Mouse (Mus musculus) neural tube, embryonic 11.5 days (tissue): ENCODE data around the gene Patl2. TPM values are rescaled to one million over a fixed set of nuclear protein-coding genes. Genes with fewer than 3 reads are reported as not detected.

Experiments
- ATAC-seq: fragments of 200-750 bp; cut with Nextera tagmentation; 2 replicates; pipeline ENCODE4 v1.8.0; 2017; ENCODE audit warnings: moderate number of reproducible peaks, mild to moderate bottlenecking, moderate TSS enrichment, moderate library complexity; ENCODE audit not compliant: insufficient read depth, low FRiP score, low TSS enrichment
- DNase-seq: peaks from one replicate; pipeline ENCODE4 v3.0.0-alpha.2; 2015; ENCODE audit warnings: low spot score
- H3K27ac ChIP-seq: fragments of 300-500 bp; sonication (generic); 2 replicates; pipeline ENCODE4 v1.5.1; 2014; ENCODE audit warnings: low read depth, mild to moderate bottlenecking, low read length
- H3K27me3 ChIP-seq: fragments of 300-500 bp; sonication (generic); 2 replicates; pipeline ENCODE4 v1.6.1; 2014; ENCODE audit warnings: mild to moderate bottlenecking, low read length, mixed read lengths; ENCODE audit not compliant: control insufficient read depth, insufficient read depth
- H3K36me3 ChIP-seq: fragments of 300-500 bp; sonication (generic); 2 replicates; pipeline ENCODE4 v1.6.1; 2014; ENCODE audit warnings: mild to moderate bottlenecking, low read length, moderate library complexity, mixed read lengths; ENCODE audit not compliant: control insufficient read depth, insufficient read depth
- H3K4me1 ChIP-seq: fragments of 300-500 bp; sonication (generic); 2 replicates; pipeline ENCODE4 v1.6.1; 2014; ENCODE audit warnings: low read length, mixed read lengths; ENCODE audit not compliant: control insufficient read depth, insufficient read depth
- H3K4me2 ChIP-seq: fragments of 300-500 bp; sonication (generic); 2 replicates; pipeline ENCODE4 v1.6.1; 2014; ENCODE audit warnings: low read depth, mild to moderate bottlenecking, moderate library complexity
- H3K4me3 ChIP-seq: fragments of 300-500 bp; sonication (generic); 2 replicates; pipeline ENCODE4 v1.5.1; 2014; ENCODE audit warnings: low read depth, low read length
- H3K9ac ChIP-seq: fragments of 300-500 bp; sonication (generic); 2 replicates; pipeline ENCODE4 v1.6.1; 2014; ENCODE audit warnings: mild to moderate bottlenecking, low read length
- H3K9me3 ChIP-seq: fragments of 300-500 bp; sonication (generic); 2 replicates; pipeline ENCODE4 v1.6.1; 2016; ENCODE audit warnings: low read length; ENCODE audit not compliant: control insufficient read depth
- WGBS: fragments of 180-500 bp; shearing (Covaris S2); extraction: QIAGEN DNeasy Blood & Tissue Kit; methylation state at CpG from one replicate; pipeline ENCODE4 v1.1.7; 2014; 5-methylcytosine and 5-hydroxymethylcytosine counted together
- polyA plus RNA-seq: library from polyadenylated mRNA; unstranded; fragments of >200 nt; fragmentation: Nextera tagmentation; extraction: Ambion mirVana; gene quantifications from 2 replicates; pipeline ENCODE4 v1.2.1, GENCODE M21; 2014

Patl2 gene
- polyA plus RNA-seq, 1 experiment from 2014 or later = not detected

- Histone ChIP-seq H3K4me3 (no peak overlapping the region), H3K4me1 (no peaks in the 10 kb centered on the region), H3K36me3 (no peaks in the 10 kb centered on the region), H3K27ac (no peak overlapping the region), H3K9me3 (no peaks in the 10 kb centered on the region), H3K27me3 (no peaks in the 10 kb centered on the region), H3K9ac (no peak overlapping the region), H3K4me2 (no peak overlapping the region)
- ATAC-seq (no peak), DNase-seq (no peak)
- WGBS = 88% methylated on average over 3 of the region's 3 CpGs
Measured at GRCm38 (mm10) chr2:122152850-122153249, 33.1 kb downstream of the Patl2 start.

DNA sequence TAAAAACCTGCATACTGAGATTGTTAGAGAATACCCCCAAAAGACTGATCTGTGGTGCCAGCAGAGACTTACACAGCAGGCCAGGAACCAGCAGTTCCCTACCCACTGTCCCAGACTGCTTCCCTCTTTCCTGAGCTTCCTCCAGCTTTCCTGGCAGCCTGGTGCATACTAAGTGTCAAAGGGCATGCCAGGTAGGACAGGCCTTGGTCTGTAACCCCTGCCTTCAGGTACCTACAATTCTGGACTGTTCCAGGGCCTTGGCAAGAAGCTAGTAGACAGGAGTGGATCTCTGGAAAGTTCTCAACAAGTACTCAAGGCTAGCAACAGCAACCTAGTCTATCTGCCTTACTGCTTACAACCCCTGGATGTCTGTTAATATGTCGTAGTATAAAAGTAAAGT, 34.8 kb downstream of the Patl2 start:
- H3K27ac ChIP-seq = no peak overlapping the region
- H3K4me2 ChIP-seq = no peak overlapping the region
- H3K4me3 ChIP-seq = no peak overlapping the region
- H3K4me1 ChIP-seq = no peaks in the 10 kb centered on the region
- no peak for DNase-seq
- 94% methylated on average over 1 of the region's 1 CpGs for WGBS
- no peak overlapping the region for H3K9ac ChIP-seq
- H3K9me3 ChIP-seq = no peaks in the 10 kb centered on the region
- no peaks in the 10 kb centered on the region for H3K36me3 ChIP-seq
- ATAC-seq = no peak
- H3K27me3 ChIP-seq = no peaks in the 10 kb centered on the region

DNA sequence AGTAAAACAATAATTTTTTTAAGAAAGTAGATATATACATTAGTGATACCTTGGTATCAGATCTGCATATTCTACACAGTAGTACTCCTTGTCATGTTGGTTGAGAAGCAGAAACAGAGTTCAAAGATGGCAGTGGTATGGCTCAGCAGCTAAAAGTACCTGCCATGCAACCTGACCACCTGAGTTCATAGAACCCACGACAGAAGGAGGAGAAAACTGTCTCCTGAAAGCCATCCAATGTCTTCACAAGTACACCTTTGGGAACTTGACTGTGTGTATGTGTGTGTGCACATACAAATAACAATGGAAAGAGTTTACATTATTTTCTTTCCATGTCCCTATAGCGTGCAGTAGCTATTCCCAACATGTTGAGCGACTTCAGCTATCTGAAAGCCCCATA, 36.3 kb downstream of the Patl2 start:
- Histone ChIP-seq H3K27ac (no peak overlapping the region), H3K36me3 (no peaks in the 10 kb centered on the region), H3K4me3 (no peak overlapping the region), H3K27me3 (no peaks in the 10 kb centered on the region), H3K4me1 (no peaks in the 10 kb centered on the region), H3K4me2 (no peak overlapping the region), H3K9me3 (no peaks in the 10 kb centered on the region), H3K9ac (no peak overlapping the region)
- DNase-seq (no peak), ATAC-seq (no peak)
- WGBS = 88% methylated on average over 3 of the region's 3 CpGs

DNA sequence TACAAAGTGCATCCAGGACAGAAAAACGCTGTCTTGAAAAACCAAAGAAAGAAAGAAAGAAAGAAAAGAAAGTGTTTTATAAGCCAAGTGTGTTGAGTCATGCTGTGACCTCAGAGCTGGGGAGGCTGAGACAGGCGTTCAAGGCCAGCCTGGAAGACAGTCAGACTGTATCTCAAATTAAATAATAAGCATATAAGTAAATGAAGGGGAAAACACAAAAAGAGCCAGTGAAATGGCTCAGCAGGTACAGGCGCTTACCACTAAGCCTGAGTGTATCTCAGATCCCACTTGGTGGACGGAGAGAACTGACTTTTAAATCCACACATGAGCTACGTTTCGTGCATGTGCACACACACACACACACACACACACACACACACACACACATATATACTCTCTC, 36.7 kb downstream of the Patl2 start:
- no peak overlapping the region for H3K27ac ChIP-seq
- no peaks in the 10 kb centered on the region for H3K36me3 ChIP-seq
- H3K9me3 ChIP-seq = no peaks in the 10 kb centered on the region
- H3K27me3 ChIP-seq = no peaks in the 10 kb centered on the region
- 95% methylated on average over 6 of the region's 6 CpGs for WGBS
- no peak overlapping the region for H3K9ac ChIP-seq
- H3K4me2 ChIP-seq = no peak overlapping the region
- H3K4me1 ChIP-seq = no peaks in the 10 kb centered on the region
- DNase-seq (no peak), ATAC-seq (no peak)
- H3K4me3 ChIP-seq = no peak overlapping the region

- peak; percentile 25 for DNase-seq
- no peak for ATAC-seq
- H3K9ac ChIP-seq = peak overlapping the region; percentile 73
- peak overlapping the region; percentile 60 for H3K4me3 ChIP-seq
- no peaks in the 10 kb centered on the region for H3K9me3 ChIP-seq
- no peaks in the 10 kb centered on the region for H3K36me3 ChIP-seq
- H3K4me2 ChIP-seq = peak overlapping the region; percentile 67
- 35% methylated on average over 18 of the region's 18 CpGs for WGBS
- H3K27ac ChIP-seq = no peak overlapping the region
- no peaks in the 10 kb centered on the region for H3K4me1 ChIP-seq
- H3K27me3 ChIP-seq = no peaks in the 10 kb centered on the region
Measured at GRCm38 (mm10) chr2:122148242-122148917, 37.6 kb downstream of the Patl2 start.

DNA sequence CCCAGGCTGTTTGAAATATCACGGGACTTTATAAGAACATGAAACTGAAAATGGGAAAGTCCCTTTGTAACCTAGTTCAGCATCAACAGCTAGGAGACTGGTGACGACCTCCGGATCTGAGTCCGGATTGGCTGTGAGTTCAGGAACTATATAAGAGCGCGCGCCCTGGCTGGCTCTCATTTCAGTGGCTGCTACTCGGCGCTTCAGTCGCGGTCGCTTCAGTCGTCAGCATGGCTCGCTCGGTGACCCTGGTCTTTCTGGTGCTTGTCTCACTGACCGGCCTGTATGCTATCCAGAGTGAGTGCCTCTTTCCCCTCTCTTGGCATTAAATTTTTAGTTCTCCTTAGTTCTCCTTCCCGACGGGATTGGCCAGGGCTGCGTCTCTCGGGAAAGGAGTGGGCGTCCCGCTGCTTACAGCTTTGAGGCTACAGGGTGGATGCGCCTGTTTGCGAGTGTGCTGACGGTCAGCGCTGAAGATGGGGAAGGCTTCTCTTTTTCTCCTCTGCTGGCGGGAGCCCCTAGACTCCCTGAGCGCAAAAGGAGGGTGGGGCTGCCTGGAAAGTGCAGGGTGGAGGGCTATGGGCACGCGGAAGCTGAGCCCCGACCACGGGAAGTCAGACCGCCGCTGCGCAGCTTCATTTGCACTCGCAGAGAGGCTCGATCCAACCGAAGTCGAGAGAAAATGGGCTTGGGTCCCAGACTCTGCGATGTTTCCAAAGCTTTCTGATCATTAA, 38.3 kb downstream of the Patl2 start, which contains the start of gene B2m:
Gene B2m, plus strand, starts transcription at position 179 of the 734 bp plus-strand sequence.
- Histone ChIP-seq H3K4me1 (no peaks in the 10 kb centered on the region), H3K27me3 (no peaks in the 10 kb centered on the region), H3K4me3 (peak within 1 kb of the TSS; percentile 60), H3K4me2 (peak within 1 kb of the TSS; percentile 67), H3K36me3 (no peaks in the 10 kb centered on the region), H3K9ac (peak within 1 kb of the TSS; percentile 73), H3K9me3 (no peaks in the 10 kb centered on the region), H3K27ac (no peak within 1 kb of the TSS)
- WGBS = under 1% methylated on average over 40 of the region's 40 CpGs
- DNase-seq (peak; percentile 93), ATAC-seq (peak; percentile 97)

DNA sequence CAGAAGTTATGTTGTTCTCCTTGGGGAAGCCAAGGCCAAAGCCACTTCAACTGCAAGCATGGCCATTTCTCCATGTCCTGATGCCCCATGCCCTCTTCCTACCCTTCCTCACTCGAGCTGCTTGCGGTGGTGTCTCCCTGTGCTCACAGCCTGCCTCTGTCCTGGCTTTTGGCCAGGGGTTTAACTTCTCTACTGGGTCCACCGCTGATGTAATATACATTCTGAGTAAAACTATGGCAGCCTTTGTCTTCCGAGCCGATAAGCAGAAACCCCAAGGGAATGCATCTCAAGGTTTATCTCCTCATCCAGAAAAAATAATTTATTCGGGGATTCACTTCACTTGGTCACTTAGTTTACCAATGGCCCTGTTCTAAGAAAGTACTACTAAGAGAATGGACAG, 39.3 kb downstream of the Patl2 start:
- H3K27me3 ChIP-seq = no peaks in the 10 kb centered on the region
- H3K36me3 ChIP-seq = no peaks in the 10 kb centered on the region
- ATAC-seq (no peak), DNase-seq (no peak)
- no peaks in the 10 kb centered on the region for H3K4me1 ChIP-seq
- no peak overlapping the region for H3K9ac ChIP-seq
- H3K9me3 ChIP-seq = no peaks in the 10 kb centered on the region
- WGBS = 85% methylated on average over 6 of the region's 6 CpGs
- no peak overlapping the region for H3K4me3 ChIP-seq
- no peak overlapping the region for H3K27ac ChIP-seq
- H3K4me2 ChIP-seq = no peak overlapping the region

DNA sequence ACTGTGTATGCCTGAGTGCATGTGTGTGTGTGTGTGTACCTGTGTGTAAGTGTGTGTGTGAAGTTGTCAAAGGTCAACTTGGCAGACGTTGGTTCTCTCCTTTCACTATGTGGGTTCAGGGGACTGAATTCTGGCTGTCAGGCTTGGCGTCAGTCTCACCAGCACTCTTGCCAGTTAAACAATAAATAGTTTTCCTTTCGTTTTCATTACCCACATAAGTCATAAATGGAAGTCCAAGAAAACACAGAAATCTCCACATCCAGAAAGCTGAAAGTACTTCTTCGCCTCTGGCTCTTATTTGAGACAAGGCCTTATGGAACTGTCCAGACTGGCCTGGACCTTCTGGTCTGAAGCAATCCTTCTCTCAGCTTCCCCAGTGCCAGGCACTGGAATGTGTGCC, 40.2 kb downstream of the Patl2 start:
- WGBS = 73% methylated on average over 4 of the region's 4 CpGs
- no peaks in the 10 kb centered on the region for H3K27me3 ChIP-seq
- ATAC-seq (no peak), DNase-seq (no peak)
- H3K4me2 ChIP-seq = no peak overlapping the region
- no peak overlapping the region for H3K27ac ChIP-seq
- H3K36me3 ChIP-seq = no peaks in the 10 kb centered on the region
- no peak overlapping the region for H3K4me3 ChIP-seq
- no peaks in the 10 kb centered on the region for H3K9me3 ChIP-seq
- no peaks in the 10 kb centered on the region for H3K4me1 ChIP-seq
- no peak overlapping the region for H3K9ac ChIP-seq

GRCm38 (mm10) chr2:122143111-122143510, 42.9 kb downstream of the Patl2 start:
- Histone ChIP-seq H3K27ac (no peak overlapping the region), H3K9ac (no peak overlapping the region), H3K4me3 (no peak overlapping the region), H3K27me3 (no peaks in the 10 kb centered on the region), H3K9me3 (no peaks in the 10 kb centered on the region), H3K36me3 (no peaks in the 10 kb centered on the region), H3K4me1 (no peaks in the 10 kb centered on the region), H3K4me2 (no peak overlapping the region)
- WGBS = 91% methylated on average over 3 of the region's 3 CpGs
- no peak for ATAC-seq
- DNase-seq = no peak
